In the genomic region with DNA sequence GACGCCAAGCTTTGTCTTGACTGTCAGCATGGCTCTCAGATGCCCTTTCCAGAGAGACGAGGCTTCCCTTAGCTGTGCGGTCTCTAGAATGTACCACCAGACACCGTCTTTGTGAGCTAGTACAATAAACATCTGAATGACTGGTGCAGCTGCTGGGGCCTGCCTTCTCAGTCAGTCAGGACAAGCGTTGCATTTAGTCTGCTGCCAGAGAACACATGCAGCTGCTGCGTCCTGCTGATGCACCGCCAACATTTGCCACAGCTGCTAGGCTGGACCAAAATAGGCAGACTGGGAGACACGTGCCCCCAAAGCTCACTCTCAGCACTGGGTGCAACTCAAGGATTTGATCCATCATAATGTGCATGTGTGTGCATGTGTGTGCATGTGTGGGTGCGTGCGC, we compare ENCODE assay signal across 8 mouse cellular contexts. TPM values are rescaled to one million over a fixed set of nuclear protein-coding genes. Genes with fewer than 3 reads are reported as not detected.
DNase-seq lines count a peak whose midpoint lies in the region; ATAC-seq and TF ChIP-seq lines count a peak whose summit lies in the region.

No protein-coding gene starts in this region.

- peak overlapping the region; percentile 66 for H3K27ac ChIP-seq in forebrain, postnatal 0 days (ENCODE audit: low read depth, low read length)
- no peak overlapping the region for H3K27ac ChIP-seq in kidney, embryonic 15.5 days

- no peak overlapping the region for H3K4me2 ChIP-seq in forebrain, postnatal 0 days (ENCODE audit: low read depth)
- no peak overlapping the region for H3K4me2 ChIP-seq in kidney, embryonic 15.5 days

- H3K4me1 ChIP-seq in forebrain, postnatal 0 days (ENCODE audit: insufficient read depth), result no peaks in the 10 kb centered on the region
- no peaks in the 10 kb centered on the region for H3K4me1 ChIP-seq in kidney, embryonic 15.5 days

- H3K27me3 ChIP-seq in forebrain, postnatal 0 days (ENCODE audit: insufficient read depth, low read length), result no peaks in the 10 kb centered on the region
- H3K27me3 ChIP-seq in kidney, embryonic 15.5 days, result no peaks in the 10 kb centered on the region

- no peaks in the 10 kb centered on the region; the same call in 1 of the 2 replicates for H3K36me3 ChIP-seq in forebrain, postnatal 0 days (ENCODE audit: insufficient read depth)
- H3K36me3 ChIP-seq in kidney, embryonic 15.5 days, result no peaks in the 10 kb centered on the region

- no peaks in the 10 kb centered on the region for H3K9me3 ChIP-seq in forebrain, postnatal 0 days (ENCODE audit: low read length)
- H3K9me3 ChIP-seq in kidney, embryonic 15.5 days (replicated peaks), result no peaks in the 10 kb centered on the region

- no peak for TF ChIP-seq CTCF in forebrain, postnatal 0 days (IDR thresholded peaks at IDR 0.05; ENCODE audit: low read depth)

- no peak overlapping the region for H3K9ac ChIP-seq in forebrain, postnatal 0 days
- H3K9ac ChIP-seq in kidney, embryonic 15.5 days, result no peak overlapping the region

- 49% methylated on average over 10 of the region's 10 CpGs for WGBS in forebrain, postnatal 0 days
- WGBS in kidney, embryonic 15.5 days, result 74% methylated on average over 10 of the region's 10 CpGs

- peak; percentile 15 to 32 for DNase-seq in cerebellum, postnatal 10 days
- DNase-seq in cerebellum, adult 8-10 months, result no peak
- peak; percentile 74 for DNase-seq in forebrain, postnatal 0 days
- peak; percentile 24 for DNase-seq in layer of hippocampus, adult 9-10 months (ENCODE audit: low spot score)
- DNase-seq in mesoderm, embryonic 11.5 days (ENCODE audit: low read depth, low spot score), result peak; percentile 61
- no peak for DNase-seq in adrenal gland, postnatal 10 days

- no peak overlapping the region for H3K4me3 ChIP-seq in forebrain, postnatal 0 days (ENCODE audit: low read depth, low read length)
- H3K4me3 ChIP-seq in kidney, embryonic 15.5 days (replicated peaks), result no peak overlapping the region

- peak; percentile 97 for ATAC-seq in forebrain, postnatal 0 days
- ATAC-seq in megakaryocyte-erythroid progenitor cell, adult 5-6 weeks (replicated peaks; ENCODE audit: low FRiP score, low TSS enrichment, poor library complexity, severe bottlenecking), result no peak
- no peak for ATAC-seq in kidney, embryonic 15.5 days (replicated peaks; ENCODE audit: low FRiP score)

RNA-seq across cellular contexts. Expression of a gene that starts 44.5 kb away (rescaled TPM):
- 13.3 and 13.9 TPM in 2 replicates for total RNA-seq in forebrain, postnatal 0 days (2014; rRNA removed)
- polyA plus RNA-seq in forebrain, postnatal 0 days (2015; fragmentation: Nextera tagmentation; extraction: Ambion mirVana), result 12.0 and 12.7 TPM in 2 replicates
- 36.4 and 40.6 TPM in 2 replicates for total RNA-seq in megakaryocyte-erythroid progenitor cell, adult 5-6 weeks (2014; fragmentation: Nextera tagmentation)
- 27.4 and 43.3 TPM in 2 replicates for total RNA-seq in megakaryocyte-erythroid progenitor cell, adult 5-6 weeks (2017)
- polyA plus RNA-seq in kidney, embryonic 15.5 days (2015; fragmentation: Nextera tagmentation; extraction: Ambion mirVana), result 20.7 TPM in 2 replicates
- 10 to 100 TPM in 1 of 2 experiments, 1 to 10 TPM in 1; 9.9 to 17.5 TPM for total RNA-seq in adrenal gland, postnatal 10 days (2021)

RNA-seq across cellular contexts. Expression of a gene that starts 44.6 kb away (rescaled TPM):
- 9.8 and 20.2 TPM in 2 replicates for total RNA-seq in forebrain, postnatal 0 days (2014; rRNA removed)
- polyA plus RNA-seq in forebrain, postnatal 0 days (2015; fragmentation: Nextera tagmentation; extraction: Ambion mirVana), result 4.5 and 9.2 TPM in 2 replicates
- total RNA-seq in megakaryocyte-erythroid progenitor cell, adult 5-6 weeks (2014; fragmentation: Nextera tagmentation), result 4.0 and 12.3 TPM in 2 replicates
- total RNA-seq in megakaryocyte-erythroid progenitor cell, adult 5-6 weeks (2017), result 0.14 and 2.9 TPM in 2 replicates
- polyA plus RNA-seq in kidney, embryonic 15.5 days (2015; fragmentation: Nextera tagmentation; extraction: Ambion mirVana), result 9.5 and 9.8 TPM in 2 replicates
- total RNA-seq in adrenal gland, postnatal 10 days (2021), result 10 to 100 TPM in 1 of 2 experiments, 1 to 10 TPM in 1; 7.3 to 13.9 TPM

Comparison
In these comparisons a context has a peak if more than half of its experiments do, and no peak if none do; other contexts are left out.
1. DNase-seq: peak in cerebellum, postnatal 10 days (2 of 2), forebrain, postnatal 0 days (single experiment), layer of hippocampus, adult 9-10 months (single experiment) and mesoderm, embryonic 11.5 days (single experiment); none in cerebellum, adult 8-10 months (single experiment) and adrenal gland, postnatal 10 days (single experiment).